Mouse (Mus musculus) forebrain, embryonic 11.5 days (tissue): ENCODE results near the gene Raver1. TPM values are rescaled to one million over a fixed set of nuclear protein-coding genes. Genes with fewer than 3 reads are reported as not detected.

ENCODE experiments used
- ATAC-seq: fragments of 200-750 bp; cut with Nextera tagmentation; replicated peaks from 2 replicates; pipeline ENCODE4 v1.8.0; 2017; ENCODE audit warnings: moderate TSS enrichment; ENCODE audit not compliant: low FRiP score
- DNase-seq: peaks from one replicate; pipeline ENCODE4 v3.0.0-alpha.2; 2017; ENCODE audit warnings: low spot score
- H3K27ac ChIP-seq: fragments of 300-500 bp; sonication (generic); 2 replicates; pipeline ENCODE4 v1.5.1; 2014; ENCODE audit warnings: low read depth, low read length
- H3K27me3 ChIP-seq: fragments of 300-500 bp; sonication (generic); 2 replicates; pipeline ENCODE4 v1.6.1; 2014; ENCODE audit warnings: mild to moderate bottlenecking, low read length, mixed read lengths; ENCODE audit not compliant: control insufficient read depth, insufficient read depth
- H3K36me3 ChIP-seq: fragments of 300-500 bp; sonication (generic); 2 replicates; pipeline ENCODE4 v1.6.1; 2014; ENCODE audit warnings: mild to moderate bottlenecking, low read length, moderate library complexity, mixed read lengths; ENCODE audit not compliant: control insufficient read depth, insufficient read depth
- H3K4me1 ChIP-seq: fragments of 300-500 bp; sonication (generic); replicated peaks from 2 replicates; pipeline ENCODE4 v1.6.1; 2014; ENCODE audit warnings: low read length, mixed read lengths; ENCODE audit not compliant: control insufficient read depth, insufficient read depth
- H3K4me2 ChIP-seq: fragments of 300-500 bp; sonication (generic); 2 replicates; pipeline ENCODE4 v1.6.1; 2014; ENCODE audit warnings: low read depth, mild to moderate bottlenecking, low read length, moderate library complexity, mixed read lengths; ENCODE audit not compliant: severe bottlenecking
- H3K4me3 ChIP-seq: fragments of 300-500 bp; sonication (generic); 2 replicates; pipeline ENCODE4 v1.5.1; 2014; ENCODE audit warnings: low read depth, low read length
- H3K9ac ChIP-seq: fragments of 300-500 bp; sonication (generic); 2 replicates; pipeline ENCODE4 v1.6.1; 2014; ENCODE audit warnings: low read length
- H3K9me3 ChIP-seq: fragments of 300-500 bp; sonication (generic); 2 replicates; pipeline ENCODE4 v1.6.1; 2016; ENCODE audit warnings: low read length, mixed read lengths; ENCODE audit not compliant: control insufficient read depth
- WGBS: fragments of 180-500 bp; shearing (Covaris S2); extraction: QIAGEN DNeasy Blood & Tissue Kit; methylation state at CpG from one replicate; pipeline ENCODE4 v1.1.7; 2014; 5-methylcytosine and 5-hydroxymethylcytosine counted together
- polyA plus RNA-seq: library from polyadenylated mRNA; unstranded; fragments of >200 nt; fragmentation: Nextera tagmentation; extraction: Ambion mirVana; gene quantifications from 2 replicates; pipeline ENCODE4 v1.2.1, GENCODE M21; 2014

The Raver1 gene
- polyA plus RNA-seq, 1 experiment from 2014 or later: 124 TPM

DNA sequence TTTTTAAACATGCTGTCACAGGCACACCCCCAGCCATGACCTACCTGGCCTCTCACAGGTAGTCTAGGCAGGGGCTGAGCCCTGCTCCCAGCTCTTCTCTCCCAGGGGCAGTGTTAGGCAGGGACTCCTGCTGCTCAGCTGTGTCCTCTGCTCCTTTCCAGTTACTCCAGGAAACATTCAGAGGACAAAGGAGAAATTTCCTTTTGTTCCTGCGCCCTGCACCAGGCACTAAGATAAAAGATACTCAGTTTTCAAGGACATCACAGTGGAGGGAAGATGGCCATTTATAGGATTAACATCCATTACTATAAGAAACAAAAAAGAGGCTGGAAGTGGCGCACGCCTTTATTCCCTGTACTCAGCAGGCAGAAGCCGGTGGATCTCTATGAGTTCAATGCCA, 4.2 kb upstream of the Raver1 start:
- Histone ChIP-seq H3K27ac (no peak overlapping the region), H3K4me1 (peaks cover 2% of the 10 kb centered on the region), H3K9ac (no peak overlapping the region), H3K9me3 (no peaks in the 10 kb centered on the region), H3K4me3 (no peak overlapping the region), H3K4me2 (no peak overlapping the region), H3K36me3 (no peaks in the 10 kb centered on the region; the same call in 1 of the 2 replicates), H3K27me3 (no peaks in the 10 kb centered on the region)
- DNase-seq: no peak
- no peak for ATAC-seq
- WGBS: 62% methylated on average over 4 of the region's 4 CpGs

DNA sequence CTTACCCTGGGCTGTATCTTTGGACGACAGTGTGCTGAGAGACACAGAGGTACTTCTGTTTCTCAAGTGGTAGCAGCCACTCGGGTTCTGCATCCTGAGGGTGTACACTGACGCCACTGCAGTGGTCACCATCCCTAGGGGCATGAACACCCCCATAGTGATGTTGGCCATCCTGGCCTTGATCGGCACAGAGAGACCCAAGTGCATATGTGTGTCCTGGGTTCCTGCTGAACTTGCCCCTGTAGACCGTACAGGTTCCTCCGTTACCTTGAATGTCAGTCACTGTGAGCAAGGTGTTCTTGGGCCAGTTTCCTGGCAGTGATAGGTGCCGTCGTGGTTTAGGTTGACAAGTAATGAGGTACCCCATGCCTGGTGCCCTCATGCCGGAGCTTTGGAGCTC, 1.6 kb upstream of the Raver1 start:
- Histone ChIP-seq H3K9ac (no peak overlapping the region), H3K4me1 (peaks cover 10% of the 10 kb centered on the region)

DNA sequence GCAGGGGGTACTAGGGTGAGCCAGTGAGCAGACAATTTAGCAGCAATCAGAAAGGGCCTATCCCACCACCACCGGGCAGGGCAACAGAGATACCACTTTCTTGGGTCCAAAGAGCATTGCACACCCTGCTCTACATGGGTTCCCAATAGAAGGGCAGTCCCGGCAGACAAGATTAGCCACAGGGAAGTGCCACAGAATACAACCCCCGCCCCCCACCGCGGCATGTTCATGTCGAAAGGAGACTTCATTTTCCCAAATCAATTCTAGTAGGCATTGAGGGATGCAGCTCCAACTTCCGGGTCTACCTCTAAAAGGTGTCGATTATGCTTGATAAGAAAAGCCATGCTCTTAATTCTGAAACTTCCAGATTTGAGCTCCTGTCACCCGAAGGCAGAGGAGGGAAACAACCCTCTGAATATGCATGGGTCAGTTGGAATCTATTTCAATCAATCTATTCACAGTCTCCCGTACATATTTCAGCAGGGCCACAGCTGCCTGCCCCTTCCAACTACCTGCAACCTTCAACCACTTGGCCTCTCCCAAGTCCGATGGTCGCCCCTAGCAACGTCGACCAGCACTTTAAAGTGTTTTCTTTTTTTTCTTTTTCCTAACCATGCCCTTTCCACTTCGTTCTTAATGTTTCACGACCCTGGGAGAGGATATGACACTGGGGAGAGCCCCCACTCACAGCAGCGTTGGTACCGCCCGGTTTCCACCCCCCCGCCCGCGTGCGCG, 669 bp downstream of the Raver1 start:
- WGBS: 4% methylated on average over 24 of the region's 24 CpGs
- Histone ChIP-seq H3K27me3 (no peaks in the 10 kb centered on the region), H3K36me3 (peaks cover 18% of the 10 kb centered on the region), H3K27ac (peak overlapping the region; percentile 82), H3K9ac (peak overlapping the region; percentile 82), H3K4me1 (peaks cover 10% of the 10 kb centered on the region), H3K4me3 (peak overlapping the region; percentile 72), H3K9me3 (no peaks in the 10 kb centered on the region), H3K4me2 (peak overlapping the region; percentile 92)
- DNase-seq (no peak), ATAC-seq (peak; percentile 27)

More for the DNA sequence above, 1.6 kb upstream of the Raver1 start:
- Histone ChIP-seq H3K4me3 (no peak overlapping the region), H3K4me2 (no peak overlapping the region), H3K27me3 (no peaks in the 10 kb centered on the region), H3K36me3 (peaks cover 6% of the 10 kb centered on the region), H3K9me3 (no peaks in the 10 kb centered on the region), H3K27ac (no peak overlapping the region)
- DNase-seq (no peak), ATAC-seq (no peak)
- 93% methylated on average over 9 of the region's 9 CpGs for WGBS

DNA sequence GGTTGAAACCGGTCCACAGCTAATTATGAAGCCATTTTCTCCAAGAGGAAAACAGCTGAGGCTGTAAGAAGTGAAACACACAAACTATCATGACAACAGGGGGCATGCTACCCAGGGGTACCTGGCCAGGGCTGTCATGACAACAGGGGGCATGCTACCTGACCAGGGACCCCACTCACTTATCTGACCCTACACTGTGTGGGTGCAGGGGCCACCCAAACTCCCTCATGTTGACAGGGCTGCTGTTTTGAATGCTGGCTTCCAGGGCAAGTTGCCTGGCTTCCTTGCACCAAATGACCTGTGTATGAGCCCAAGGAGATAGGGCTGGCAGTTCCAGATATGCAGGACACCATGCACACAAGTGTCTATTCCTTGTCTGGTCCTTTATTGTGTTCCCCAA, 1.3 kb downstream of the Raver1 start:
- WGBS: 97% methylated on average over 1 of the region's 1 CpGs
- peak overlapping the region; percentile 72 for H3K4me3 ChIP-seq
- peaks cover 10% of the 10 kb centered on the region for H3K4me1 ChIP-seq
- no peak overlapping the region for H3K27ac ChIP-seq
- H3K9me3 ChIP-seq: no peaks in the 10 kb centered on the region
- DNase-seq (no peak), ATAC-seq (no peak)
- peaks cover 24% of the 10 kb centered on the region for H3K36me3 ChIP-seq
- H3K9ac ChIP-seq: peak overlapping the region; percentile 82
- H3K4me2 ChIP-seq: peak overlapping the region; percentile 92
- H3K27me3 ChIP-seq: no peaks in the 10 kb centered on the region

DNA sequence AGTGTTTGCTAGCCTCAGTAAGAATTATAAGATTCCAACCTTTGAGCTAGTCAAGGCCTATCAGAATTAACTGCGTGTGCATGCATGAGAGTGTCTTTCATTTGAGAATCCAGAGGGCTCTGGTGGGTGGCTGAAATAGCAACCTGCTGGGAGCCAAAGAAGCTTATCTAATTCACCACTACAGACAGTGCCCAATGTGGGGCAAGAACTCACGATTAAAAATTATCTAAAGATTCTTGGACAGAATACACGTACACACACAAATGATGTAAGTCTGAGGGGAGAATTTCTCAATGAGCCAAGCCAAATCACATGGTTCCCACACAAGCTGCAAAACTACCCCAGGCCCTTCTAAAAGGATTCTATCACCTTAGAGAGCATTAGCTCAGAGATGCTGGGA, 8.5 kb downstream of the Raver1 start:
- no peak overlapping the region for H3K4me2 ChIP-seq
- H3K9me3 ChIP-seq: no peaks in the 10 kb centered on the region
- peaks cover 38% of the 10 kb centered on the region for H3K36me3 ChIP-seq
- H3K4me3 ChIP-seq: no peak overlapping the region
- ATAC-seq (no peak), DNase-seq (no peak)
- H3K27me3 ChIP-seq: no peaks in the 10 kb centered on the region
- H3K27ac ChIP-seq: no peak overlapping the region
- H3K9ac ChIP-seq: no peak overlapping the region
- WGBS: 82% methylated on average over 3 of the region's 3 CpGs
- H3K4me1 ChIP-seq: no peaks in the 10 kb centered on the region

DNA sequence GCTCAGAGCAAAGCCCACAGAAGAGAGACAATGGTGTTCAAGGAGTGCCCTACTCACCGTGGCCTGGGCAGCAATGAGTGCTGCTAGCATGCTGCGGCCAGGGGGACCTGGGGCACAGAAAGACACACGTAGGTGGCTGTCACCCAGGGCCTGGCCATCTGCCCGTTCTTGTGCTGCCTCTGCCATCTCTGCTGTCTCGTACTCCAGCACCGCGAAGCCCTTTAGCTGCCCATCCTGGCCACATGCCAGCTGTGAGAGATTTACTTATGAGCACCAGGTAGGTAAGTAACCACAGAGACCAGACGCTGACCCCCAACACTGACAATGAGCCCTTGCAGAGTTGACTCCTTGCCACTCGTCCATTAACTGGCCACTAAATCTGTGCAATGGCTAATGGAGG, 10.7 kb downstream of the Raver1 start:
- ATAC-seq (no peak), DNase-seq (no peak)
- Histone ChIP-seq H3K4me2 (no peak overlapping the region), H3K4me3 (no peak overlapping the region), H3K27ac (no peak overlapping the region), H3K4me1 (no peaks in the 10 kb centered on the region), H3K27me3 (no peaks in the 10 kb centered on the region), H3K36me3 (peaks cover 33% of the 10 kb centered on the region), H3K9me3 (no peaks in the 10 kb centered on the region), H3K9ac (no peak overlapping the region)
- WGBS: 95% methylated on average over 9 of the region's 9 CpGs

DNA sequence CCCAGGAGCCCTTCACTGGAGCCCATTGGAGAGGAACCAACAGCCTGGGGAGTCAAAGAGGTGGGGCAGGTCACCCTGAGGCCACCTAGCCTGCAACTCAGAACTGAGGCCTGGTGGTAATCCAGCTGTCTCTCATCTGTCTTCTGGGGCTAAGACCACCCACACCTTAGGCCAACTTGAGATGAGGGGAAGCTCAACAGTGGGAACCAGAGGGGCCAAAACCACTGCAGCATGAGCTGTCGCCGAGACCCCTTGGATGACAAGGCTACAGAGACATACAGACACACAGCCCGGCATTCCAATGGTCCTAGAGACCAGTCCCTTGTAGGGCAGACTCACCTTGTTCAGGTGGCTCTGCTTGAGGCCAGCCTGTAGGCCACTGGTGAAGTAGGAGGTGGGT, 16.2 kb downstream of the Raver1 start:
- Histone ChIP-seq H3K9ac (no peak overlapping the region), H3K36me3 (peaks cover 13% of the 10 kb centered on the region), H3K4me2 (no peak overlapping the region), H3K27ac (no peak overlapping the region), H3K4me1 (no peaks in the 10 kb centered on the region), H3K9me3 (no peaks in the 10 kb centered on the region), H3K4me3 (no peak overlapping the region), H3K27me3 (no peaks in the 10 kb centered on the region)
- WGBS: 88% methylated on average over 3 of the region's 3 CpGs
- DNase-seq (no peak), ATAC-seq (no peak)

DNA sequence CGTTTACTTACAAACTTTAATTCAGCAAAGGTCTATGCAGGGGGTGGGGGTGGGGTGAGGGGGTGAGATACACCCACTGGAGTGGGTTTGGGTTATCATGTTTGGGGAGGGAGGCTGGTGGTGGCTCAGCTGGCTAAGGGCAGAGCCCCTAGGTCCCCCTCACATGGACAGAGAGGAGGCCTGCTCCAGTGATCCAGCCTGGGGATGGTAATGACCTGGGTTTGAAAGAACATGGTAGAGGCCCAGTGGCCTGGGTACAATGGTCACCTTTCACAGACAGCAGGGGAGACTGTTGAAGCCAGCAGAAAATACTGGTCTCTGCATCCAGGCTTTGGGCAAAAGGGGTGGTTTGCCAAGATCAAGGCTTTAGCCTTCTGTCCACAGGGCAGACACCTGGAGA, 17.6 kb downstream of the Raver1 start:
- no peak for DNase-seq
- Histone ChIP-seq H3K27me3 (no peaks in the 10 kb centered on the region), H3K9ac (no peak overlapping the region), H3K9me3 (no peaks in the 10 kb centered on the region), H3K4me1 (no peaks in the 10 kb centered on the region), H3K4me3 (no peak overlapping the region), H3K36me3 (peaks cover 7% of the 10 kb centered on the region; the same call in 1 of the 2 replicates), H3K4me2 (no peak overlapping the region), H3K27ac (no peak overlapping the region)
- ATAC-seq: no peak
- 77% methylated on average over 1 of the region's 1 CpGs for WGBS
